Mouse (Mus musculus) hindbrain, embryonic 10.5 days (tissue): ENCODE measurements at regions not wholly inside any gene's neighbourhood (a gene's known extent, or its start where the extent isn't known, plus 50 kb on each side); places are given as distances from the start of the nearest gene placed in this dataset.

Experiments
- DNase-seq: peaks from one replicate; pipeline ENCODE4 v3.0.0-alpha.2; 2017; ENCODE audit warnings: low spot score
- H3K27ac ChIP-seq: fragments of 300-500 bp; sonication (generic); 2 replicates; pipeline ENCODE4 v1.5.1; 2016; ENCODE audit warnings: mild to moderate bottlenecking, moderate library complexity
- H3K27me3 ChIP-seq: fragments of 300-500 bp; sonication (generic); 2 replicates; pipeline ENCODE4 v1.6.1; 2016; ENCODE audit warnings: mild to moderate bottlenecking; ENCODE audit not compliant: poor library complexity, insufficient read depth, severe bottlenecking
- H3K36me3 ChIP-seq: fragments of 300-500 bp; sonication (generic); 2 replicates; pipeline ENCODE4 v1.6.1; 2016; ENCODE audit warnings: mild to moderate bottlenecking, moderate library complexity
- H3K4me1 ChIP-seq: fragments of 300-500 bp; sonication (generic); replicated peaks from 2 replicates; pipeline ENCODE4 v1.6.1; 2016; ENCODE audit warnings: mild to moderate bottlenecking
- H3K4me3 ChIP-seq: fragments of 300-500 bp; sonication (generic); 2 replicates; pipeline ENCODE4 v1.5.1; 2016; ENCODE audit warnings: mild to moderate bottlenecking, moderate library complexity
- H3K9me3 ChIP-seq: fragments of 300-500 bp; sonication (generic); 2 replicates; pipeline ENCODE4 v1.6.1; 2016; ENCODE audit warnings: mild to moderate bottlenecking, moderate library complexity
- WGBS: fragments of 180-500 bp; shearing (Covaris S2); methylation state at CpG from one replicate; pipeline ENCODE4 v1.1.7; 2016; 5-methylcytosine and 5-hydroxymethylcytosine counted together

DNA sequence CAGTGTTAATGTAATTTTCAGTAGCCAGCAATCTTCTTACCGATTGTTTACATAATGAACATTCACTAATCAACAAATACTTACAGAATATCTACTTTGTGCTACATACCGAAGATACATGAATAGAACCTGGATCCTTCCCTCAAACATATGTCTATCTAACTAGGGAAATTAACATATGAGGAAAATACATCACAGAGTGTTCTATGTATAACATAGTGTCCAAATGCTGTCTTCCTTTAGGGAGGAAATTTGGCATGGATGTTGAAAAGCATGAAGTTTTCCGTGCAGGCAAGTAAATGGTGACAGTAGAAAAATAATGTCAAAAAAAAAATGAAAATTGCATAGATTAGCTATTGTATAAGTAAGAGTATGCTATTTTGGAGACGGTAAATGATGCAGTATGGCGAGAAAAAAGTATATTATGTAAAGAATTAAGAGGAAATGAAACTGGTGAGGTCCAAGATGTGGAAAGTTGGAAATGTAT, 392.8 kb upstream of the Brinp1 start:
- no peaks in the 10 kb centered on the region for H3K27me3 ChIP-seq
- no peaks in the 10 kb centered on the region for H3K9me3 ChIP-seq
- no peaks in the 10 kb centered on the region for H3K4me1 ChIP-seq
- no peak overlapping the region for H3K4me3 ChIP-seq
- WGBS, result 87% methylated on average over 5 of the region's 5 CpGs
- H3K36me3 ChIP-seq, result no peaks in the 10 kb centered on the region
- DNase-seq, result no peak
- no peak overlapping the region for H3K27ac ChIP-seq

DNA sequence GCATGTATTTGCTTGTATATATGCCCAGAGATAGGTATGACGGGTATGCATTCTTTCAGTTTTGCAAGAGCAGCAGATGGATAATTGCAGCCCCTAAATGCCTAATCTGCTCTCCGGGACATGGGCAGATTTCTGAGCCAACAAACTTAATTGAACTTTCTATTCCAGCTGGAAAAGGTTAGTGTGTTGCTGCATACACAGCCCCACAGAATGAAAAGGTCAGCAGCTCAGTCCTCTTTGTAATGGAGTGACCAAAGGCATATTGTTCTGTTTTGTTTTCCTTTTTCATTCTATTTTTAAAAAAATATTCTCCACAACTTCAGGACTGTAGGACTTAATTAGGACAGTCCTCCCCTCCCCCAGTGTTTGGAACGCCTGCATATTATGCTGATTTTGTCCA, 373.4 kb upstream of the Brinp1 start:
- 65% methylated on average over 3 of the region's 3 CpGs for WGBS
- Histone ChIP-seq H3K4me3 (no peak overlapping the region), H3K4me1 (no peaks in the 10 kb centered on the region), H3K36me3 (no peaks in the 10 kb centered on the region), H3K27me3 (no peaks in the 10 kb centered on the region), H3K9me3 (no peaks in the 10 kb centered on the region), H3K27ac (no peak overlapping the region)
- DNase-seq, result no peak
